13 mouse cellular contexts compared by ENCODE assay signal in genomic region chr4:122688975-122689374, GRCm38 (mm10).
DNase-seq lines count a peak whose midpoint lies in the region.
"Had no signal": no experiment of that assay in that cellular context is flagged by ENCODE, and none has a peak within 500 bp of the region (broad histone marks: within the 10 kb centered on the region; RNA-seq: fewer than 3 reads in every experiment).

TSS of gene 9530002B09Rik (plus strand) at chr4:122689275.

- DNase-seq in testis, postnatal 14 days (ENCODE audit: low spot score), result peak; percentile 3
- DNase-seq in testis, postnatal 10 days (ENCODE audit: low spot score), result no peak
- DNase-seq: adrenal gland, adult 2 months; adrenal gland, adult 8-10 months; adrenal gland, postnatal 10 days; adrenal gland, postnatal 14 days; adrenal gland, postnatal 25 days; adrenal gland, postnatal 36 days; B cell, adult 2 months; cerebellum, adult 11 months; cerebellum, adult 11-12 months; cerebellum, adult 18-20 months; cerebellum, adult 2 months had no signal
